Mouse (Mus musculus) inflammation-experienced regulatory T-cells, adult 6 months (primary cell): ENCODE data around the gene Gpr173. TPM values are rescaled to one million over a fixed set of nuclear protein-coding genes. Genes with fewer than 3 reads are reported as not detected.
A peak's percentile ranks its signal among the peaks of the same experiment; 100 is the strongest.
"Not testable (repeated sequence)": the region's sequence is repeated elsewhere in the genome, so short reads cannot be mapped to it uniquely, and the experiment has no call there.

Experiments
- ATAC-seq: one replicate; pipeline ENCODE4 v1.8.0; 2017
- polyA plus RNA-seq, 3 experiments: library from polyadenylated mRNA; unstranded; fragments of 100-300 nt; shearing (Covaris generic); gene quantifications; one replicate each; pipeline ENCODE4 v1.2.1; 2017

Gpr173 gene
- not detected for polyA plus RNA-seq

DNA sequence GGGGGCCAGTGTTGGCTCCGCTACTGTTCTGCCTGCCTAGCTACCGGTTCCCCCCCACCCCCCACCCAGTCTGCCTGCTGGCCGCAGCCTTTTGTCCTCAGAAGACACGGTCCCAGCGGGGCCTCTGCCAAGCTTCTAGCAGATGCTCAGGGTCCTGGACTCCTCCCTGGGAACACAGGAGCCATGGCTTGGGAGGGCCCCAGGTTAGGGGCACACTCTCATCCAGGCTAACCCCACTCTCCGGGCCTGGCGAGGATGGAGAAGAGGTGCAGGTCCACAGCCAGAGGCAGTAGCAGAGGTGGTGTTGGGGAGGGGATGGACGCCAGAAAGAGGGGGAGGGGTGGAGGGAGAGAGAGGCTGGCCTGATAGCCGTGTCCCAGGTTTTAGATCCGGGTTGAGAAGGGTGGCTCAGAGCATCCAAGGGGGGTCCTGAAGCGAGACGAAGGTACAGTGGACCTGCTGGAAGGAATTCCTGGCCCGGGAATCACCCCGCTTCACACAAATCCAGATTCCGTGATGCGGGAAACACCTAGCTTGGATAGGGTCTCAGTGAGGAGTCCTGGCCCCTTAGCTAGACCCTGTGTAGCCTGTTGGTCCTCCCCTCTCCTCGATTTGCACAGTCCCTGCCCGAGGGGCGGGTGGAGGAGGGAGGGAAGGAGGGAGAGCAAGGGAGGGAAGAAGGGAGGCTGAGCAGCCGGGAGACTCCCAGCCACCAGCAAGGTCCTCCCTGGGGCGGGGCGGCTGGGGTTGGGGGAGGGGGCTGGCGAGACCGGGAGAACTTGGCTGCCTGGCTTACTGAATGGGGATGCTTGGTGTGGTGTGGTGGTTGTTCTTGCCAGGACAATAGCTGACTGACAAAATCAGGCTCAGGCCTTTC lies at the start of gene Gpr173:
TSS of gene Gpr173 (minus strand) at position 308 of the 877 bp plus-strand sequence.
- ATAC-seq, result no peak

GRCm38 (mm10) chrX:152403251-152403650 lies 34.7 kb upstream of the Gpr173 start:
- ATAC-seq, result no peak

DNA sequence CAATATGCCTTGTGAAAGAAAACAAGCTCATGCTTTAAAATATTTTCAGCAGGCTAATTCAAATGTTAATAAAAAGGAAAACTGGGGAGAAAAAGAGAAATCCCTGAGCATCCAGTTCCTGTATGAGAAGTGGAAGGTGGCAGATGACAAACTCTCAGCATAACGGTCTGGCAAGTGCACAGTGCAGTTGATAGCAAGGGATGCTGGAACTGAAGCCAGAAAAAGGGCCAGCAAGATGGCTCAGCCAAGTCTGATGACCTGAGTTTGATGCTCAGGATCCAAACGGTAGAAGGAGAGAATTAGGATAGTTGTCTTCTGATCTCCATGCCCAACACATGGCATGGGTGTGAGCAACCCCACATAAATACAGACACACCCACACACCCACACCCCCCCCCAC lies 31.6 kb upstream of the Gpr173 start:
- no peak for ATAC-seq

- ATAC-seq, result no peak
Measured at GRCm38 (mm10) chrX:152368054-152368396, 479 bp downstream of the Gpr173 start.

GRCm38 (mm10) chrX:152366418-152366817 lies 2.1 kb downstream of the Gpr173 start:
- ATAC-seq, result no peak

GRCm38 (mm10) chrX:152352553-152353153 lies 15.9 kb downstream of the Gpr173 start:
- ATAC-seq, result peak; percentile 81

- ATAC-seq, result no peak
Measured at GRCm38 (mm10) chrX:152347041-152347440, 21.5 kb downstream of the Gpr173 start.

- no peak for ATAC-seq
Measured at GRCm38 (mm10) chrX:152346587-152346986, 21.9 kb downstream of the Gpr173 start.

GRCm38 (mm10) chrX:152342903-152343302 lies 25.6 kb downstream of the Gpr173 start:
- no peak for ATAC-seq

GRCm38 (mm10) chrX:152342358-152342901 lies 26.1 kb downstream of the Gpr173 start, which contains the start of gene Tspyl2:
Tspyl2 (minus strand) TSS chrX:152342425.
- peak; percentile 94 for ATAC-seq

GRCm38 (mm10) chrX:152341496-152341895 lies 27.0 kb downstream of the Gpr173 start:
- no peak for ATAC-seq

DNA sequence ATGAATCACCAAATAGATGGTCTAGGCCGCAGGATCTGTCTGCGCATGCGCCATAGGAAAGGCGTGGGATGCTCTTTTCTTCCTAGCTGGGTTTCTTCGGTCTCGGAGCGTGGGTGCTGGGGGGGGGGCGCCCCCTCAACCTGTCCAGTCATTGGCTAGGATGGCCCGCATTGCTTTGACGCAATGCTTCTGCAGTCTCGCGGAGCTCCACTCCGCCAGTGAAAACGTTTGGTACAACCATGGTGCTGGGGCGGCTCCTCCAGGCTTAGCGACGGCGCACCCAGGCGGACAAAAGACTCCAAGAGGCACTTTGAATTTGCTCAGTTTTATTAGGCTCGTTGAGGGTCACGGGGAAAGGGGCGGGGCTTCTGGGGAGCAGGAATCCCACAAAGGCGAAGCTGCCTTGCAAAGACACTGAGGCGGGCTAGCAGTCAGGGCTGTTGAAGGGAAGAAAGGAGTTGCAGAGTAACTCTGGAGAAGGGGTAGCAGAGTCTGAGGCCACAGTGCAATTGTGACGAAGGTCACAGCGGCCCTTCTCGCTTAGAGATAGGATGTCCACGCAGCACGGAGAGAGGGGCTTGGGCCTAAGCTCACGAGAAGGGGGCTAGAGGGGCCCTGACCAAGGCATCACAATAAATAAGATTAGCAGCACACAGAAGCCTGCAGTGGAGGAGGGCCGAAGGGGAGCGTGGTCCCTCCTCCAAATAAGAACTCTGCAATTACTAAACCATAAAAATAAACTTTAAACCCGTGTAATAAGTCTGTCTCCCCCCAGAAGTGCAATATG lies 31.8 kb downstream of the Gpr173 start:
- ATAC-seq, result peak; percentile 96

GRCm38 (mm10) chrX:152336123-152336522 lies 32.4 kb downstream of the Gpr173 start:
- ATAC-seq, result not testable (repeated sequence)

GRCm38 (mm10) chrX:152329400-152329799 lies 39.1 kb downstream of the Gpr173 start:
- not testable (repeated sequence) for ATAC-seq

GRCm38 (mm10) chrX:152327689-152328052 lies 40.8 kb downstream of the Gpr173 start:
- ATAC-seq, result no peak

DNA sequence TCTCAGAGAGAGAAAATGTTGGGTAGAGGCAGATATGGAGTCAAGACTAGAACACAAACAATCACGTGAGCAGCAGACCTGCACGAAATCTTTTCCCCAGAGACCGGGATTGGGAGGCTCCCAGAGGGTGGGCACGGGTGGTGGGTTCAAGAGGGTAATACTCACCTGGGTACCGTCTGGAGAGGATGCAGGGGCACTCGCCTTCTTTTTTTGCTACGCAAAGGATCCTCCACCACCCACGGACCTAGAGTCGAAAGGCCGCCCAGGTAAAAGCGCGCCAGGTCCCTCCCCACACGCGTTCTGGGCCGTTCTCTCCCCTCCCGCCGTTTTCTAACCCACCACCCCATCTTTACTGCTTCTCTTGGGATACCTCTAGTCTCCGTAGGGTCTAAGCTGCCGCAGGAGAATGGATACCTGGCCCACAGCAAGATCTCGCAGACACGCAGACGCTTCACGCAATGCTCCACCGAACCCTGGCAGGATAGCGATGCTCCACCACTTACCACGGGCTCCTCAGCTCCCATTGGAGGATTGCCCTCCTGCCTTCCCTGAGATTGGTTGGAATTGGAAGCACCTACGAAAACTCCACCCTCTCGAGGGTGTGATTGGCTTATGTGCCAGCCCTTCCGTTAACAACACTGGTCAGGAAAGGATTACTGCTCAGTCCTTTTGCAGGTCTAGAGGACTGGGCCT lies 41.4 kb downstream of the Gpr173 start, which contains the start of gene Kantr:
TSS of gene Kantr (minus strand) at position 500 of the 693 bp plus-strand sequence.
- peak; percentile 100 for ATAC-seq

- ATAC-seq, result no peak
Measured at GRCm38 (mm10) chrX:152323584-152323983, 44.9 kb downstream of the Gpr173 start.

DNA sequence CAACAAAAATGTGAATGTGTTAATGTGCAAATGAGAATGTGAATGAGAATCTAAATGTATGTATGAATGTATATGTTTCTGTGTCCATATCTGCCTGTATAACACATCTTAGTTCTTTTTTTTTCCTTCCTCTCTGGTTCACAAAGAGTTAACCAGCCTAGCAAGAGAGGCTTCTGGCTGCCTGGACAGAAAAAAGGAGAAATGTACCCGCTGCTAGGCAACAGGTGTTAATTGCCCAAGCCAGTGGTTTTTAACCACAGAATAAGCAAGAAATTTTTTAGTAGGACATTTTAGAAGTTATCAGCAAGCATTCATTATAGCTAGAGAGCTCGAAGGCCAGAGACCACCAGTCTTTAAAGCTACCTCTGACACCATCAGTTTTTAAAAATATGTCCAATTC lies 45.7 kb downstream of the Gpr173 start:
- ATAC-seq, result no peak

DNA sequence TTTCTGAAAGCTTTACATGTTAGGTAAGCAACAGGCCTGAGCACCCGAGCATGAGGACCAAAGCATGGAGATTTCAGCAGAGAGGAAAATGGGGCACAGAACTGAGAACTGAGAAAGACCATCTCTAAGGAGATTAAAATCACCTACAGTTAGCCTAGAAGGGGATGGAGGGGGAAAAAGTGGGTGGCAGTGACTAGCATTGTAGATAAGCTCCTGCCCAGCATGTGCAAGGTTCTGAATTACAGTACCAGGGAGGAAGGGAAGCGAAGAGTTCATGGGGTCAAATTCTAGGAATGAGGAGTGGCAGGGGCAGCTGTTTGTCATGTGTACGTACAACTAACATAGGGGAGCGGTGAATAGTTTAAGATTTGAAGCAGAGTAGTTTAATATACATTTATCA lies 48.0 kb downstream of the Gpr173 start:
- ATAC-seq, result no peak

DNA sequence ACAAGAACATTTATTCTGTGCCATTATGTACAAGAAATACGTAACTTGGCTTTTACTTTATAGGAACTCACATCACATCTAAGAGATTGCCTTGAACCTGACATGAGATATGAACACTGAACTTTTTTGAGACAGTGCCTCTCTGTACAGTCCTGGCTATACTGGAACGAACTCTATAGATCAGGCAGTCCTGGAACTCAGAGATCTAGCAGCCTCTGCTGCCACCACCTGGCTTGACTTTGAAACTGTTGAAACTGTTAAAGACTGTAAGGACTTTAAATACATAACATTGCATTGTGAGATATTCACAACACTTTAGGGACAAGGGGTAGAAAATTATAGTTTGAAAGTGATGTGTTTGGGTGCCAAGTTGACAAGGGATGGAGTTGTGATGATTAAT lies 60.6 kb downstream of the Gpr173 start:
- peak; percentile 35 for ATAC-seq

- no peak for ATAC-seq
Measured at GRCm38 (mm10) chrX:152307371-152307770, 61.1 kb downstream of the Gpr173 start.

GRCm38 (mm10) chrX:152306224-152306623 lies 62.3 kb downstream of the Gpr173 start:
- no peak for ATAC-seq
